Mouse (Mus musculus): ENCODE data around the gene Ralgps1.

- TF ChIP-seq CTCF (IDR thresholded peaks at IDR 0.05; ENCODE audit: insufficient read depth, low read length) (no peak), POLR2A (IDR thresholded peaks at IDR 0.05; ENCODE audit: borderline replicate concordance, extremely low read depth, low read depth, low read length) (no peak)
Measured at GRCm38 (mm10) chr2:33253572-33254190, 117.6 kb downstream of the Ralgps1 start.

All from lung, adult 2 months (tissue).